Mouse (Mus musculus) left cerebral cortex, adult 9 months (tissue): ENCODE measurements around the gene Adgre5.

Source experiments
- DNase-seq, 2 experiments: peaks; one replicate each; pipeline ENCODE4 v3.0.0; 2022; ENCODE audit warnings: low spot score in 2 of 2

The Adgre5 gene

GRCm38 (mm10) chr8:83693609-83694236 lies 47.4 kb downstream of the Adgre5 start:
- peak in 1 of 2 experiments; percentile 51 for DNase-seq

GRCm38 (mm10) chr8:83689264-83689663 lies 51.9 kb downstream of the Adgre5 start:
- DNase-seq, result no peak

GRCm38 (mm10) chr8:83684517-83684916 lies 56.6 kb downstream of the Adgre5 start:
- DNase-seq, result no peak

GRCm38 (mm10) chr8:83681099-83681498 lies 60.0 kb downstream of the Adgre5 start:
- no peak for DNase-seq

- no peak for DNase-seq
These were observed 60.5 kb downstream of the Adgre5 start for GRCm38 (mm10) chr8:83680603-83681002.

GRCm38 (mm10) chr8:83679866-83680265 lies 61.3 kb downstream of the Adgre5 start:
- peak in 1 of 2 experiments; percentile 67 for DNase-seq

- peak in 1 of 2 experiments; percentile 72 for DNase-seq
These were observed 66.6 kb downstream of the Adgre5 start for GRCm38 (mm10) chr8:83674497-83674896.
